Mouse (Mus musculus) liver, postnatal 0 days (tissue): ENCODE measurements at regions not wholly inside any gene's neighbourhood (a gene's known extent, or its start where the extent isn't known, plus 50 kb on each side); places are given as distances from the start of the nearest gene placed in this dataset.
A peak's percentile ranks its signal among the peaks of the same experiment; 100 is the strongest.

Experiments used
- ATAC-seq: fragments of 200-750 bp; cut with Nextera tagmentation; 2 replicates; pipeline ENCODE4 v1.8.0; 2017; ENCODE audit warnings: mild to moderate bottlenecking, moderate library complexity
- DNase-seq: peaks from one replicate; pipeline ENCODE4 v3.0.0-alpha.2; 2016
- H3K27ac ChIP-seq: fragments of 300-500 bp; sonication (generic); 2 replicates; pipeline ENCODE4 v1.5.1; 2014; ENCODE audit warnings: antibody characterized with exemption, moderate library complexity, mild to moderate bottlenecking, low read depth
- H3K27me3 ChIP-seq: fragments of 300-500 bp; sonication (generic); 2 replicates; pipeline ENCODE4 v1.6.1; 2014; ENCODE audit warnings: low read length, control low read depth, mixed read lengths; ENCODE audit not compliant: insufficient read depth
- H3K36me3 ChIP-seq: fragments of 300-500 bp; sonication (generic); replicated peaks from 2 replicates; pipeline ENCODE4 v1.6.1; 2014; ENCODE audit warnings: mild to moderate bottlenecking, control low read depth, low read length, moderate library complexity, mixed read lengths; ENCODE audit not compliant: insufficient read depth
- H3K4me1 ChIP-seq: fragments of 300-500 bp; sonication (generic); 2 replicates; pipeline ENCODE4 v1.6.1; 2014; ENCODE audit warnings: antibody characterized with exemption, mild to moderate bottlenecking, control low read depth; ENCODE audit not compliant: insufficient read depth
- H3K4me2 ChIP-seq: fragments of 300-500 bp; sonication (generic); 2 replicates; pipeline ENCODE4 v1.6.1; 2014; ENCODE audit warnings: low read depth, mild to moderate bottlenecking, low read length, moderate library complexity, mixed read lengths
- H3K4me3 ChIP-seq: fragments of 300-500 bp; sonication (generic); 2 replicates; pipeline ENCODE4 v1.5.1; 2014; ENCODE audit warnings: low read depth, low read length
- H3K9ac ChIP-seq: fragments of 300-500 bp; sonication (generic); replicated peaks from 2 replicates; pipeline ENCODE4 v1.6.1; 2014; ENCODE audit warnings: mild to moderate bottlenecking, moderate library complexity
- H3K9me3 ChIP-seq: fragments of 300-500 bp; sonication (generic); 2 replicates; pipeline ENCODE4 v1.6.1; 2016; ENCODE audit warnings: mild to moderate bottlenecking, control low read depth, low read length, mixed read lengths
- CTCF ChIP-seq: sonication (generic); IDR thresholded peaks from 2 replicates; pipeline ENCODE4 v1.5.1; 2016; ENCODE audit warnings: antibody characterized with exemption, low read depth
- EP300 ChIP-seq: IDR thresholded peaks from 2 replicates; pipeline ENCODE4 v1.6.1; 2016; ENCODE audit warnings: antibody characterized with exemption, low read depth, mild to moderate bottlenecking
- WGBS: fragments of 180-500 bp; shearing (Covaris S2); extraction: QIAGEN DNeasy Blood & Tissue Kit; methylation state at CpG from one replicate; pipeline ENCODE4 v1.1.7; 2014; ENCODE audit not compliant: insufficient replicate concordance; 5-methylcytosine and 5-hydroxymethylcytosine counted together

- H3K4me2 ChIP-seq, result no peak overlapping the region
- peaks cover 2% of the 10 kb centered on the region; the same call in 1 of the 2 replicates for H3K4me1 ChIP-seq
- H3K9ac ChIP-seq, result no peak overlapping the region
- H3K4me3 ChIP-seq, result no peak overlapping the region
- H3K27me3 ChIP-seq, result 0 out of 2 replicates have a peak, but pooled peaks cover 7% of the 10 kb centered on the region
- ATAC-seq, result peak; percentile 71
- H3K27ac ChIP-seq, result peak overlapping the region; percentile 51; the same call in 1 of the 2 replicates
- TF ChIP-seq CTCF, result no peak
- H3K9me3 ChIP-seq, result no peaks in the 10 kb centered on the region
- DNase-seq, result peak; percentile 69
- WGBS, result 43% methylated on average over 4 of the region's 4 CpGs
- no peaks in the 10 kb centered on the region for H3K36me3 ChIP-seq
Observed at GRCm38 (mm10) chr4:55623151-55623760, 91.0 kb upstream of the Klf4 start.

GRCm38 (mm10) chr4:55622651-55623050 lies 90.4 kb upstream of the Klf4 start:
- Histone ChIP-seq H3K27me3 (0 out of 2 replicates have a peak, but pooled peaks cover 7% of the 10 kb centered on the region), H3K4me3 (no peak overlapping the region), H3K27ac (0 out of 2 replicates have a peak overlapping the region, but pooled peaks have one; percentile 35), H3K4me2 (no peak overlapping the region), H3K4me1 (peaks cover 2% of the 10 kb centered on the region; the same call in 1 of the 2 replicates), H3K9ac (no peak overlapping the region), H3K9me3 (no peaks in the 10 kb centered on the region), H3K36me3 (no peaks in the 10 kb centered on the region)
- no peak for TF ChIP-seq EP300
- TF ChIP-seq CTCF, result no peak
- WGBS, result 76% methylated on average over 4 of the region's 4 CpGs
- no peak for DNase-seq
- no peak for ATAC-seq

- TF ChIP-seq EP300 (no peak), CTCF (no peak)
- Histone ChIP-seq H3K27ac (no peak overlapping the region), H3K27me3 (0 out of 2 replicates have a peak, but pooled peaks cover 5% of the 10 kb centered on the region), H3K9me3 (no peaks in the 10 kb centered on the region), H3K36me3 (no peaks in the 10 kb centered on the region), H3K4me3 (no peak overlapping the region), H3K4me1 (peaks cover 2% of the 10 kb centered on the region; the same call in 1 of the 2 replicates), H3K9ac (no peak overlapping the region), H3K4me2 (no peak overlapping the region)
- WGBS, result 77% methylated on average over 3 of the region's 3 CpGs
- ATAC-seq, result no peak
- no peak for DNase-seq
Observed at GRCm38 (mm10) chr4:55619891-55620290, 87.6 kb upstream of the Klf4 start.

- H3K27me3 ChIP-seq, result peaks cover 9% of the 10 kb centered on the region; the same call in 1 of the 2 replicates
- H3K9ac ChIP-seq, result no peak overlapping the region
- no peaks in the 10 kb centered on the region for H3K9me3 ChIP-seq
- H3K27ac ChIP-seq, result no peak overlapping the region
- TF ChIP-seq EP300 (no peak), CTCF (no peak)
- H3K4me2 ChIP-seq, result no peak overlapping the region
- ATAC-seq, result no peak
- H3K4me3 ChIP-seq, result no peak overlapping the region
- H3K36me3 ChIP-seq, result no peaks in the 10 kb centered on the region
- no peak for DNase-seq
- WGBS, result 74% methylated on average over 6 of the region's 6 CpGs
- no peaks in the 10 kb centered on the region for H3K4me1 ChIP-seq
Observed at GRCm38 (mm10) chr4:55615808-55616207, 83.5 kb upstream of the Klf4 start.

- Histone ChIP-seq H3K27me3 (peaks cover 11% of the 10 kb centered on the region), H3K27ac (no peak overlapping the region), H3K36me3 (no peaks in the 10 kb centered on the region), H3K4me2 (no peak overlapping the region), H3K9me3 (no peaks in the 10 kb centered on the region), H3K9ac (no peak overlapping the region), H3K4me3 (no peak overlapping the region), H3K4me1 (no peaks in the 10 kb centered on the region)
- ATAC-seq (no peak), DNase-seq (no peak)
- WGBS, result 80% methylated on average over 3 of the region's 3 CpGs
- TF ChIP-seq CTCF (no peak), EP300 (no peak)
Observed at GRCm38 (mm10) chr4:55613523-55613922, 81.3 kb upstream of the Klf4 start.

- TF ChIP-seq EP300 (no peak), CTCF (no peak)
- WGBS, result 75% methylated on average over 4 of the region's 4 CpGs
- ATAC-seq (no peak), DNase-seq (no peak)
- H3K4me3 ChIP-seq, result no peak overlapping the region
- H3K27ac ChIP-seq, result no peak overlapping the region
- H3K4me1 ChIP-seq, result no peaks in the 10 kb centered on the region
- H3K4me2 ChIP-seq, result no peak overlapping the region
- no peaks in the 10 kb centered on the region for H3K9me3 ChIP-seq
- no peak overlapping the region for H3K9ac ChIP-seq
- peaks cover 11% of the 10 kb centered on the region for H3K27me3 ChIP-seq
- H3K36me3 ChIP-seq, result no peaks in the 10 kb centered on the region
Observed at GRCm38 (mm10) chr4:55610998-55611397, 78.7 kb upstream of the Klf4 start.
